Mouse (Mus musculus) megakaryocyte-erythroid progenitor cell, adult 5-6 weeks (primary cell): Measurements from ENCODE around the gene Gipc3. TPM values are rescaled to one million over a fixed set of nuclear protein-coding genes. Genes with fewer than 3 reads are reported as not detected.

Experiments used
- ATAC-seq: replicated peaks from 2 replicates; pipeline ENCODE4 v1.8.0; 2016; ENCODE audit warnings: mild to moderate bottlenecking, inconsistent platforms; ENCODE audit not compliant: severe bottlenecking, poor library complexity, low FRiP score, low TSS enrichment
- total RNA-seq, 2 experiments: library from RNA; stranded (forward) in 1 of 2; stranded (reverse) in 1 of 2; fragments of 200-1000, 215-1000 nt in 1 of 2; fragments of >200 nt in 1 of 2; fragmentation: Nextera tagmentation in 1 of 2; gene quantifications; 2 replicates each; pipeline ENCODE4 v1.2.3; 2014 to 2017

Gene Gipc3
- total RNA-seq, 2 experiments from 2014 or later = not detected

GRCm38 (mm10) chr10:81376561-81377361 is 33.7 kb upstream of the Gipc3 start:
- no peak for ATAC-seq

- no peak for ATAC-seq
Observed at GRCm38 (mm10) chr10:81375322-81375721, 32.3 kb upstream of the Gipc3 start.

GRCm38 (mm10) chr10:81367207-81367495 is 24.1 kb upstream of the Gipc3 start:
- no peak for ATAC-seq

DNA sequence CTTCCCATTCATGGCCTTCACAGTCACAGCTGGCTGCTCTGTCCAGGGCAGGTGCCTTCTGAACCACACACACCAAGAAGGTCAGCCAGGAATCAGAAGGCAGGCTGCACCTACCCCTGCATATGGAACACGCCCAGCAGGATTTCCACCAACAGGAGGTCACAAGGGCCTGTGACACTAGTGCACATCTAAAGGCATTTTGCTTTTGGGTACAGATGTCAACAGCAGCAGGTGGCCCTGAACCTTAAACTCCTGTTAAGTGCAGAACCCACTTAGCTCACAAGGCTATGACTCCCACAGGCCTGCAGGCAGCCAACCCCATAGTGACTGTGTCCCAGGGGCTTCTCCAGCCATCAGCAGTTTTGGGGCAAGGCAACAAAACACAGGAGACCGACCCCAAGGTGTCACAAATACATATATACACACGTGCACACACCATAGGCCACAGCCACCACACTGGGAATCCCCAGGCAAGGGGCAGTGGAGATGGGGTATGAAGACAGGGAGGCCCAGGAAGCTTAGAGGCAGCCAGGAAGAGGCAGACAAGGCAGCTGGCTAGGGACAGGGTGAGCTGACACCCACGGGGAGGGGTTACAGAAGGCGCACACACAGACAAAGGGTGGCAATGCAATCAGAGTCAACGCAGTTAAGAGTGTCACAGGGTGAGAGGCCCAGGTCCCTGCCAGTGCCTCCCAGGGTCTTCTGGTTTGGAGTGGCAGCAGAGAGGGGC is 23.6 kb upstream of the Gipc3 start:
- ATAC-seq = no peak

- no peak for ATAC-seq
Observed at GRCm38 (mm10) chr10:81365672-81366476, 22.8 kb upstream of the Gipc3 start, which contains the start of gene 4930404N11Rik. TSS of gene 4930404N11Rik (minus strand) at chr10:81365816.

- no peak for ATAC-seq
Observed at GRCm38 (mm10) chr10:81365073-81365472, 22.0 kb upstream of the Gipc3 start.

- ATAC-seq = no peak
Observed at GRCm38 (mm10) chr10:81364666-81365065, 21.6 kb upstream of the Gipc3 start.

DNA sequence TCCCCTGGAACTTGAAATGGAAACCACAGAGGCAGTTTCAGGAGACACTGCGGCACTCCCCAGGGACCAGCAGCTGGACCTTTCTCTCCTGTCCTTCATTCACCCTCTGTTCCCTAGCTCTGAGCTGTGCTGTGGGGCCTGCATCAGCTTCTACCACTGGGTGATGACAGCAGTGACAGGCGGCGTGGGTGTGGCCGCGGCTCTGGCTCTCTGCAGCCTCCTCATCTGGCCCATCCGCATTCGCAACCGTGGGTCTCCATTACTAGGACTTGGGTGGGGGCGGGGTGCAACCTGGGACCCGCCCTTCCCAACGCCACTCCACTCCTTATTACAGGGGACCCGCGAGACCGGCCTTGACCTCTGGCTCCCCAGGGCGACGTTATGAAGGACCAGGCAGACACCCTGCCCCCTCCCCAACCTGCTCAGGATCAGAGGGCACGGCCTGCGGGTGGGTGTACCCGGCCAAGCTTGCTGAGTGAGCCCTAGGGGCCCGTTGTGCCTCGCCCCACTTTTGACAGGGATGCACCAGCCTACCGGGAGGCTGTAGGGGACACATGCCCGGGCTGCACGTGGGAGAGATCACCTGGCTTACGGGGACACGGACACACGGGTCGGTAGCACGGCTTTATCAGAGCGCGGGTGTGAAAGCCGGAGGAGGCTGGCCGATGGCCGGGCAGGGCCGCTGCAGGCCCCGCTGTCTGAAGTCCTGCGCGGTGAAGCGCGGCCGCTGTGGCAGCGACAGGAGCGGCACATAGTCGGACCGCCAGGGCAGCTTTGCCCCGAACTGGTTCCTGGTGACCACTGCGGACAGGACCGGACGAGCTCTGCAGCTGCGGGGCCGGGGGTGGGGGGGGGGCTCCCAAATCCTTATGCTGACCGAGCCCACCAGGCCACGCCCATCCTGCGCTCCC is 20.6 kb upstream of the Gipc3 start:
- ATAC-seq = no peak

DNA sequence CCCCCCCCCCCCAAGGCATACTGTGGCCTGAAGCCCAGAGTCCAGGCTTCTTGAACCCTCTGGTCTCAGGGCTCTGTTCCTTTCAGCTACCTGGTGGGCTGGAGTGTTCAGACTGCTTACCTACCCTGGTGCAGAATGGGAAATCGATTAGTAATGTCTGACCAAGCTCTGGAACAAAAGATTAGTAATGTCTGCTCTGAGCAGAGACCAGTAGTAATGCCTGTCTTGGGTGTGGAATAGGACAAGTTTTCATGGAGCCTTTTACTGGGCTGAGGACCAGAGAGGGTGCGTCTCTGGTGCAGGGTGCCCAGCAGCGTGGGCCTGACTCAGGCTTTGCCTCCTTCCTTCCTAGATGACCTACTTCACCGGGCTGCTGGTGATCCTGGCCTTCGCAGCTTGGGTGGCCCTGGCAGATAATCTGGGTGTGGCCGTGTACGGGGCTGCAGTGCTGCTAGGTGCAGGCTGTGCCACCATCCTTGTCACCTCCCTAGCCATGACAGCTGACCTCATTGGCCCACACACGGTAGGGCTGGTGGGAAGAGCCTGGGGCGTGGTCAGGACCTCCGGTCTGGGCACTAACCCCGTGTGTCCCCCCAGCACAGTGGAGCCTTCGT is 19.4 kb upstream of the Gipc3 start:
- peak; percentile 74 for ATAC-seq

GRCm38 (mm10) chr10:81360721-81361120 is 17.7 kb upstream of the Gipc3 start:
- ATAC-seq = no peak

- no peak for ATAC-seq
Observed at GRCm38 (mm10) chr10:81358841-81359240, 15.8 kb upstream of the Gipc3 start.

DNA sequence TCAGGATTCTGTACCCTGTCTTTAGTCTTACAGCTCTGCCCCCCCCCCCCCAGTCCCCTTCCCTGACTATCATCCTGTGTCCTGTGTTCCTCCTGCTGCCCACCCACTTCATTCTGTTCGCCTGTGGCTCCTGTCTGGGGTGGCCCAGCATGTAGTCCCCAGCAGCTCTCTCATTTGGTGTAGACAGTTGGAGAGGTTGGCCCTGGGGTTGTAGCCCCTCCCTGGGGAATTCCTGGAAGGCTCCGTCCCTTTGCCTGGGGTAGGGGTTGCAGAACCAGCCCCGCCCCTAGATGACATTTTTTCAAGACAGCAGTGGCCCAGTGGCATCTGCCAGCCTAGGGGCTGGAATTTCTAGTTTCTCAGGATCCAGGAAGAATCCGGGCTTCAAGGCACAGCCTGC is 15.1 kb upstream of the Gipc3 start:
- ATAC-seq = no peak

GRCm38 (mm10) chr10:81356991-81357844 is 14.2 kb upstream of the Gipc3 start, which contains the start of gene Mfsd12:
TSS of gene Mfsd12 (plus strand) at chr10:81357491.
- ATAC-seq = peak; percentile 74

GRCm38 (mm10) chr10:81356352-81356990 is 13.4 kb upstream of the Gipc3 start:
- no peak for ATAC-seq

GRCm38 (mm10) chr10:81355533-81355932 is 12.5 kb upstream of the Gipc3 start:
- ATAC-seq = no peak

DNA sequence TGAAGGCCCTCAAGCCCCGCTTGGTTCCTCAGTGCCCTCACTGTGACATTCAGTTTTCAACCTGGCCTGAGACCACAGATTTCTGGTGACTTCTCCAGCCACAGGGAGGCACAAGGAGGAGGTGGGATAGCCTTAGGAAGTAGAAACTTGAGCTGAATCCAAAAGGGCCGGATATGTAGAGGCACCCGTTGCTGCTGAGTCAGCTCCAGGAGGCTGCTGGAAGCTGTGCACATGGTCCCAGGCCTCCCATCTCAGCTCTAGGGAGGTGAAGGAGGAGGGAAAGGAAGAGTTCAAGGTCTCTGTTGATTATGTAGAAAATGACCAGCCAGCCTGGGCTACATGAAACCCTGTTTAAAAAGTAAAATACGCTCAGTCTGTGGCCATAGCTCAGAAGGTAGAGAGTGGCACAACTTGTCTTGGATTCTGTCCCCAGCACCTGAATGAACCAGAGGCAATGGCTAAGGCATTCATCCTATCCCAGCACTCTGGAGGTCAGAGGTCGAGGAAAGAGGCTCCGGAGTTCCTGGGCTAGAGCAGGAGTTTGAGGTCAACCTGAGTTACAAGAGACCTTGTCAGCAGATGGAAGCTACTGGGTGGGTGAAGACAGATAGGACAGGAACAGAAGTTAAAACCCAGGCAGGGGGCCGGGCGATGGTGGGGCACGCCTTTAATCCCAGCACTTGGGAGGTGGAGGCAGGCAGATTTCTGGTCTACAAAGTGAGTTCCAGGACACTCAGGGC is 11.8 kb upstream of the Gipc3 start:
- ATAC-seq = no peak
